Mouse (Mus musculus) megakaryocyte, adult 5-6 weeks (primary cell): ENCODE measurements around the gene Zfp51. TPM values are rescaled to one million over a fixed set of nuclear protein-coding genes. Genes with fewer than 3 reads are reported as not detected.

Experiments used
- total RNA-seq, 2 experiments: library from RNA; stranded (forward) in 1 of 2; stranded (reverse) in 1 of 2; fragments of 153-499, 151-499 nt in 1 of 2; fragments of 221-1000, 200-1000 nt in 1 of 2; gene quantifications; 2 replicates each; pipeline versions ENCODE4 v1.2.3 to v1.2.4; 2015 to 2017

Zfp51 gene
- total RNA-seq, 2 experiments from 2014 or later, result 12.5 to 19.6 TPM

Other genes starting within 250 kb of the Zfp51 start
- not detected in 2 replicates for gene Vmn1r234, start 224.3 kb upstream of the Zfp51 start, total RNA-seq (2015)
- not detected in 2 replicates for gene Vmn1r234, start 224.3 kb upstream of the Zfp51 start, total RNA-seq (2017)
- gene Vmn1r235, start 194.0 kb upstream of the Zfp51 start, total RNA-seq (2015), result not detected in 2 replicates
- gene Vmn1r235, start 194.0 kb upstream of the Zfp51 start, total RNA-seq (2017), result not detected in 2 replicates
- not detected in 2 replicates for gene Vmn1r236, start 167.4 kb upstream of the Zfp51 start, total RNA-seq (2015)
- not detected in 2 replicates for gene Vmn1r236, start 167.4 kb upstream of the Zfp51 start, total RNA-seq (2017)
- not detected in 2 replicates for gene Vmn1r237, start 138.5 kb upstream of the Zfp51 start, total RNA-seq (2015)
- not detected in 2 replicates for gene Vmn1r237, start 138.5 kb upstream of the Zfp51 start, total RNA-seq (2017)
- gene Zfp677, start 66.6 kb upstream of the Zfp51 start, total RNA-seq (2015), result 9.8 and 11.1 TPM in 2 replicates
- 9.4 and 11.1 TPM in 2 replicates for gene Zfp677, start 66.6 kb upstream of the Zfp51 start, total RNA-seq (2017)
- gene Zfp54, start 27.1 kb upstream of the Zfp51 start, total RNA-seq (2015), result 4.1 and 7.1 TPM in 2 replicates
- 10.1 and 10.4 TPM in 2 replicates for gene Zfp54, start 27.1 kb upstream of the Zfp51 start, total RNA-seq (2017)
- gene Zfp53, start 38.6 kb downstream of the Zfp51 start, total RNA-seq (2015), result 23.9 and 25.5 TPM in 2 replicates
- gene Zfp53, start 38.6 kb downstream of the Zfp51 start, total RNA-seq (2017), result 13.7 and 16.0 TPM in 2 replicates
- gene Zfp52, start 85.2 kb downstream of the Zfp51 start, total RNA-seq (2015), result 20.2 and 25.4 TPM in 2 replicates
- gene Zfp52, start 85.2 kb downstream of the Zfp51 start, total RNA-seq (2017), result 31.0 and 36.1 TPM in 2 replicates
- gene Zfp948, start 116.6 kb downstream of the Zfp51 start, total RNA-seq (2015), result 2.0 and 3.4 TPM in 2 replicates
- gene Zfp948, start 116.6 kb downstream of the Zfp51 start, total RNA-seq (2017), result 1.8 and 3.0 TPM in 2 replicates
- 9.4 and 10.8 TPM in 2 replicates for gene Zfp983, start 200.2 kb downstream of the Zfp51 start, total RNA-seq (2015)
- gene Zfp983, start 200.2 kb downstream of the Zfp51 start, total RNA-seq (2017), result 4.6 and 6.5 TPM in 2 replicates
- gene Gm10226, start 241.5 kb downstream of the Zfp51 start, total RNA-seq (2015), result 13.3 TPM in 1 of 2 replicates, not detected in the other
- 2.2 and 14.0 TPM in 2 replicates for gene Gm10226, start 241.5 kb downstream of the Zfp51 start, total RNA-seq (2017)